Mouse (Mus musculus): ENCODE results near the gene Rbm38. TPM values are rescaled to one million over a fixed set of nuclear protein-coding genes. Genes with fewer than 3 reads are reported as not detected.
A peak's percentile ranks its signal among the peaks of the same experiment; 100 is the strongest.

The Rbm38 gene
- 146 and 147 TPM in 2 replicates for polyA plus RNA-seq (2016; fragmentation: Nextera tagmentation; extraction: Ambion mirVana)

DNA sequence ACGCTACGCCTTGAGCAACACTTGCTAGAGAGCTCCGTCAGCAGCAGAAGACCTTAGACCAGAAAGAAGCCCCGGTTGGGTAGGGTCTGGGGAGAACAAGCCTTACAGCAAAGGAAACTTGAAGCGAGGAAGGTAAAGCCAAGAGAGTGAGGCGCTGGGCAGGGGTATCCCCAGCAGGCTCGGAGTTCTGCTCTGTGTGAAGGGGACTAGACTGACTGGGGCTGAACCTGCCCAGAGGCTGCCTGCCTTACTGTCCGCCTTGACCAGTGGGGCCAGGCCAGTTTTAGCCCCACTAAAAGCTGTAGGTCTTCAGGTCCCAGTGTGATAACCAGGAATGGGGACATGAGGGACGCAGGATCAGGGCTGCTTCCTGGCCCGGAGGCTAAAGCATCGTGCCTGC lies at the start of gene Rbm38:
Gene Rbm38, plus strand, starts transcription at position 69 of the 400 bp plus-strand sequence.
- Histone ChIP-seq H3K36me3 (peaks cover 21% of the 10 kb centered on the region), H3K27me3 (replicated peaks) (no peaks in the 10 kb centered on the region; the same call in 1 of the 2 replicates), H3K27ac (ENCODE audit: poor library complexity, severe bottlenecking) (peak within 1 kb of the TSS; percentile 64), H3K9ac (peak within 1 kb of the TSS; percentile 64), H3K4me3 (peak within 1 kb of the TSS; percentile 44), H3K4me2 (peak within 1 kb of the TSS; percentile 87), H3K9me3 (replicated peaks) (no peaks in the 10 kb centered on the region), H3K4me1 (replicated peaks) (peaks cover 51% of the 10 kb centered on the region)
- WGBS = 39% methylated on average over 11 of the region's 11 CpGs
- no peak for ATAC-seq (ENCODE audit: insufficient number of reproducible peaks, low FRiP score)

GRCm38 (mm10) chr2:172971865-172972264 lies 48.4 kb upstream of the Rbm38 start:
- H3K36me3 ChIP-seq = no peaks in the 10 kb centered on the region
- H3K4me2 ChIP-seq = no peak overlapping the region
- H3K4me3 ChIP-seq = no peak overlapping the region
- H3K4me1 ChIP-seq (replicated peaks) = peaks cover 8% of the 10 kb centered on the region
- no peak overlapping the region for H3K27ac ChIP-seq (ENCODE audit: poor library complexity, severe bottlenecking)
- no peak overlapping the region for H3K9ac ChIP-seq
- no peaks in the 10 kb centered on the region for H3K9me3 ChIP-seq (replicated peaks)
- 88% methylated on average over 2 of the region's 2 CpGs for WGBS
- no peak for ATAC-seq (ENCODE audit: insufficient number of reproducible peaks, low FRiP score)
- no peaks in the 10 kb centered on the region for H3K27me3 ChIP-seq (replicated peaks)

GRCm38 (mm10) chr2:172973806-172974565 lies 46.3 kb upstream of the Rbm38 start:
- H3K9me3 ChIP-seq (replicated peaks) = no peaks in the 10 kb centered on the region
- no peak overlapping the region for H3K9ac ChIP-seq
- 19% methylated on average over 7 of the region's 7 CpGs for WGBS
- no peak for ATAC-seq (ENCODE audit: insufficient number of reproducible peaks, low FRiP score)
- no peak overlapping the region for H3K4me2 ChIP-seq
- H3K27ac ChIP-seq (ENCODE audit: poor library complexity, severe bottlenecking) = no peak overlapping the region
- no peaks in the 10 kb centered on the region for H3K27me3 ChIP-seq (replicated peaks)
- peaks cover 24% of the 10 kb centered on the region for H3K4me1 ChIP-seq (replicated peaks)
- H3K4me3 ChIP-seq = no peak overlapping the region
- no peaks in the 10 kb centered on the region for H3K36me3 ChIP-seq

GRCm38 (mm10) chr2:172974701-172975100 lies 45.6 kb upstream of the Rbm38 start:
- WGBS = 46% methylated on average over 7 of the region's 7 CpGs
- no peak overlapping the region for H3K27ac ChIP-seq (ENCODE audit: poor library complexity, severe bottlenecking)

DNA sequence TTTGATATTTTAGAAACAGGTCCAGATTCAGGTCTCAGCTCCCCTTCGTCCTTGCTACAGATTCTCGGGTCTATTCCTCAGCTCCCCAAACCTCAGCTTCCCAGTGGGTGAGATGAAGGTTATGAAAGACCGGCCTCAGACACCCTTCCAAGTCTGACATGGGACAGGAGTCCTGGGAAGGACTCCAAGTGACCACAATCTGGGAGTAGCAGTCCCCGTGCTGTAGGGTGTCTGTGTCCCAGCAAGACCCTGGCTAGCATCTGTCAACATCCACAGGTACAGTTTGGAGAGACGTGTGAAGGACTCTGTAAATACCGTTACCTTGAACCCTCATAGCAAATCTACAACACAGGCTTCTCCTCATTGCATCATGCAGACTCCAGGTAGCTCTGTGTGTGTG lies 45.1 kb upstream of the Rbm38 start:
- H3K27ac ChIP-seq (ENCODE audit: poor library complexity, severe bottlenecking) = no peak overlapping the region
- no peak overlapping the region for H3K4me3 ChIP-seq
- no peaks in the 10 kb centered on the region for H3K36me3 ChIP-seq
- peaks cover 24% of the 10 kb centered on the region for H3K4me1 ChIP-seq (replicated peaks)
- WGBS = 62% methylated on average over 6 of the region's 6 CpGs
- no peak overlapping the region for H3K9ac ChIP-seq
- ATAC-seq (ENCODE audit: insufficient number of reproducible peaks, low FRiP score) = no peak
- no peak overlapping the region for H3K4me2 ChIP-seq
- H3K27me3 ChIP-seq (replicated peaks) = no peaks in the 10 kb centered on the region
- H3K9me3 ChIP-seq (replicated peaks) = no peaks in the 10 kb centered on the region

More at GRCm38 (mm10) chr2:172974701-172975100, 45.6 kb upstream of the Rbm38 start:
- Histone ChIP-seq H3K36me3 (no peaks in the 10 kb centered on the region), H3K4me2 (no peak overlapping the region), H3K27me3 (replicated peaks) (no peaks in the 10 kb centered on the region), H3K9ac (no peak overlapping the region), H3K4me1 (replicated peaks) (peaks cover 24% of the 10 kb centered on the region), H3K4me3 (no peak overlapping the region), H3K9me3 (replicated peaks) (no peaks in the 10 kb centered on the region)
- no peak for ATAC-seq (ENCODE audit: insufficient number of reproducible peaks, low FRiP score)

GRCm38 (mm10) chr2:172976661-172977238 lies 43.5 kb upstream of the Rbm38 start:
- no peaks in the 10 kb centered on the region for H3K27me3 ChIP-seq (replicated peaks)
- no peak for ATAC-seq (ENCODE audit: insufficient number of reproducible peaks, low FRiP score)
- no peak overlapping the region for H3K9ac ChIP-seq
- no peak overlapping the region for H3K27ac ChIP-seq (ENCODE audit: poor library complexity, severe bottlenecking)
- peaks cover 24% of the 10 kb centered on the region for H3K4me1 ChIP-seq (replicated peaks)
- no peak overlapping the region for H3K4me3 ChIP-seq
- peak overlapping the region; percentile 49 for H3K4me2 ChIP-seq
- H3K36me3 ChIP-seq = no peaks in the 10 kb centered on the region
- no peaks in the 10 kb centered on the region for H3K9me3 ChIP-seq (replicated peaks)
- 25% methylated on average over 7 of the region's 7 CpGs for WGBS

DNA sequence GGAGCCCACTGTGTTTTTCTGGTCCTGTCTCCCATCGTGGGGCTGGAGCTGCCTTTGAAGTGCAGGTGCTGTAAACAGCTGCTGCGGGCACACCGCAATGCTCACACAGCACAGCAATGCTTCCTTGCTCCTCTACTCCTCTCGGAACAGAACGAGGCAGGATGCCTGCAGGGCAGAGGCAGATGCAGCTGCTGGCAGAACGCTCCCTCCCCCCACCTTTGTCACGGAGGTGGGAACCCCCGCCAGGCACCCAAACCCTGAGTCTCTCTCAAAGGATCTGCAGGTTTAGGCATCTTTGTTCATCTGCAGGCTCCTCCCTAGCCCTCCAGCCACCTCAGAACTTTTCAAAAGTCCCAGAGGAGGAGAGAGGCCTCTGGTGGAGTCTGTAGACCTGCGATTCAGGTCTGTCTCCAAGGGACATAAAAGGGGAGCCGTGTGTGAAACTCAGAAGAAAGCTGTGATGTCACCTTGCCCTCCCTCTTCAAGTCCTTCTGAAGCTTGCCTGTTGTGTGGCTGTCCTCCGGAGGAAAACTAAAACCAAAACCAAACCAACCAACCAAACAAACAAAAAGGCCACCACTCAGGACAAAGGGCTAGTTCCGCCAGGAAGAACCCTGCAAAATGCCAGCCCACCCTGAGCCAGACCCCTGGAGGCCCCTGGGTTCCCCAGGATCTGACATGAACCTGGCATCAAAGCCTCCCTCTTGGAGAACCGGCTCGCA lies 42.7 kb upstream of the Rbm38 start, which contains the start of gene Spo11:
Gene Spo11, plus strand, starts transcription at position 292 of the 722 bp plus-strand sequence.
- Histone ChIP-seq H3K4me3 (no peak within 1 kb of the TSS), H3K36me3 (no peaks in the 10 kb centered on the region), H3K4me2 (peak within 1 kb of the TSS; percentile 49), H3K9me3 (replicated peaks) (no peaks in the 10 kb centered on the region), H3K9ac (peak within 1 kb of the TSS; percentile 13; the same call in 1 of the 2 replicates), H3K4me1 (replicated peaks) (peaks cover 24% of the 10 kb centered on the region), H3K27ac (ENCODE audit: poor library complexity, severe bottlenecking) (no peak within 1 kb of the TSS), H3K27me3 (replicated peaks) (no peaks in the 10 kb centered on the region)
- ATAC-seq (ENCODE audit: insufficient number of reproducible peaks, low FRiP score) = no peak
- WGBS = 19% methylated on average over 14 of the region's 14 CpGs

DNA sequence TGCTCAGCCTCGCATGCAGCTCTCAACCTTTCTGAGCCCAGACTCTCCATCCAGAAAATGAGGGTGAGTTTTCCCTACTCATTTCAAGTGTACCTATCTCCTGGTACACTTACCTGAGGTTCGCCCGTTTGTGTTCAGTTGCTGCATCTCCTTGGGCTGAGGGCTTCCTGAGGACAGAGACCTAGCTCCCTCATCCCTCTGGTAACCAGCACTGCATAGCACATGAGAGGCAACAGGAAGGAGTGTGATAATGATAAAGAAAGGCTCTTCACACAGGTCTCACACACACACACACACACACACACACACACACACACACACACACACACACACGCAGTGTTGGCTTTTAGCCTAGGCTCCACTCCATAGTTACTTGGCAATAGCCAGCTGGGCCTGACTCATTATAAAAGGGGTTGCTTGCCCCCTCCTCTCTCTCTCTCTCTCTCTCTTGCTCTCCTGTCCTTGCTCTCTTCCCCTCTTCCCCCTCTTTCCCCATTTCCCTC lies 42.1 kb upstream of the Rbm38 start:
- ATAC-seq (ENCODE audit: insufficient number of reproducible peaks, low FRiP score) = 0 out of 2 replicates have a peak, but pooled peaks have one; percentile 18
- no peak overlapping the region; the same call in 1 of the 2 replicates for H3K9ac ChIP-seq
- no peak overlapping the region for H3K27ac ChIP-seq (ENCODE audit: poor library complexity, severe bottlenecking)

DNA sequence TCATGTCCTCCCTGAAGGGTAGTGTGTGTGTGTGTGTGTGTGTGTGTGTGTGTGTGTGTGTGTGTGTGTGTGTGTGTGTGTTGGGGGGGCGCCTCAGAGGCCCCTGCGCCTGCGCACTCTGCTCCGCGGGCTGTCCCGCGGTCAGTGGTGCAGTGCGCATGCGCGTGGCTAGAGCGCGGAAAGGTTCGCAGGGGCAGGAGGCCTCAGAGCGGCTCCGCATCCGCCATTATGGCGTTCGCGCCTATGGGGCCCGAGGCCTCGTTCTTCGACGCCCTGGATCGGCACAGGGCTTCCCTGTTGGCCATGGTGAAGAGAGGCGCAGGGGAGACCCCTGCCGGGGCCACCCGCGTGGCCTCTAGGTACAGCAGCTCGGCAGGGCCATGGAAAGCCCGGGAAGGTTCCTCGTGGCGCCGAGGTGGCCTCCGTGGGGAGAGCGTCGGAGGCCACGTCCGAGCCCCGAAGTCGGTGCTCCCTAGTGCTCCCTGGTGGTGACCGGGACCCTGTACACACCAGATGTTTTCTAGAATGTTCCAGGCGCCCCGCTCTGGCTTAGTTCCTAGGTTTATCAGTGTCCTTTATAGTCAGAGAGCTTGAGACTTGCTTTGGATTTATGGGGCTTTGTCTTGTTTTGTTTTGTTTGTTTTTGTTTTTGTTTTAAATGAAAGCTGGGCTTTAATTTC lies 40.5 kb upstream of the Rbm38 start:
- Histone ChIP-seq H3K36me3 (no peaks in the 10 kb centered on the region), H3K9ac (no peak overlapping the region), H3K9me3 (replicated peaks) (no peaks in the 10 kb centered on the region), H3K4me3 (no peak overlapping the region), H3K27me3 (replicated peaks) (no peaks in the 10 kb centered on the region), H3K4me2 (no peak overlapping the region), H3K27ac (ENCODE audit: poor library complexity, severe bottlenecking) (no peak overlapping the region), H3K4me1 (replicated peaks) (peaks cover 34% of the 10 kb centered on the region)
- ATAC-seq (ENCODE audit: insufficient number of reproducible peaks, low FRiP score) = no peak
- WGBS = 85% methylated on average over 42 of the region's 43 CpGs

More for the DNA sequence above, 42.1 kb upstream of the Rbm38 start:
- whole genome bisulfite sequencing = 56% methylated on average over 4 of the region's 4 CpGs
- Histone ChIP-seq H3K4me2 (no peak overlapping the region), H3K36me3 (no peaks in the 10 kb centered on the region), H3K4me1 (replicated peaks) (peaks cover 30% of the 10 kb centered on the region), H3K9me3 (replicated peaks) (no peaks in the 10 kb centered on the region), H3K27me3 (replicated peaks) (no peaks in the 10 kb centered on the region), H3K4me3 (no peak overlapping the region)

DNA sequence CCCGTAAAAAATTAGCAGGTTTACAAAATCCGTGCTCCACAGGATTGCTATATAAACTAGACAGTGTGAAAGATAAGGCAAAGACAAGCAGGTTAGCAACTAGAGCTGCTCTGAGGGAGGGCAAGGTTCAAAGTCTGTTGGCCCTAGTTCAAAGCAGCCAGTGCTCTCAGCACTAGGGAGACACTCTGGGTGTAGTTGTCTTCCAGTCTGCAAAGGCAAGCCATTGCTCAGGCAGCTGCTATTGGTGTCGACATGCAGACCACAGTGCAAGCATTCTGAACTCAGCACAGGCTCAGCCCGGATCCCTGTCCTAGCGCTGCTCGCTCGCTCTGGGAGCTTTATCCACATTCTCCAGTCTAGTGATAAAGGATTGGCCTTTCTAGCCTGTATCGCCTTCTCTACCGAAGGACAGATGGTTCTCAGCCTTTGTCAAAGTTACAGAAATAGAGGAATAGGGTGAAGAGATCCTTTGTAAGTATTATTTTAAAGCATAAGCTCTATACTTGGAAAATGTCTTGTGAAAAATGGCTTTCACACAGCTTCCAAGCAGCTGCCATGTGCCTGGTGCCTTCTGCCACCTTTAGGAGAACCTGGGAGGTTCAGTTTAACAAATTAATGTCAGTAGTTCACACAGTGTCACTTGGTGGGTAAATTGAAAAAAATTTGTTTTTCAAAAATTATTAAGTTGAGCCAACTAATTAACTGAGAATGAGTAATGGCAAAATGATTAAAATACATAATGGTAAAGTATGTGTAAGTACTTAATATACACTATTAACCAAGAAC lies 37.3 kb upstream of the Rbm38 start:
- H3K27ac ChIP-seq (ENCODE audit: poor library complexity, severe bottlenecking) = peak overlapping the region; percentile 41; the same call in 1 of the 2 replicates
- no peak overlapping the region for H3K4me3 ChIP-seq
- H3K4me1 ChIP-seq (replicated peaks) = peaks cover 15% of the 10 kb centered on the region
- no peak overlapping the region for H3K4me2 ChIP-seq
- no peak overlapping the region for H3K9ac ChIP-seq
- H3K27me3 ChIP-seq (replicated peaks) = no peaks in the 10 kb centered on the region
- no peak for ATAC-seq (ENCODE audit: insufficient number of reproducible peaks, low FRiP score)
- WGBS = 22% methylated on average over 9 of the region's 9 CpGs
- H3K36me3 ChIP-seq = no peaks in the 10 kb centered on the region
- H3K9me3 ChIP-seq (replicated peaks) = no peaks in the 10 kb centered on the region

Measured in heart, embryonic 12.5 days (tissue).